ENCODE assay signal across 23 mouse cellular contexts in genomic region chr9:71160849-71161711, GRCm38 (mm10). TPM values are rescaled to one million over a fixed set of nuclear protein-coding genes. Genes with fewer than 3 reads are reported as not detected.
DNase-seq lines count a peak whose midpoint lies in the region; ATAC-seq and TF ChIP-seq lines count a peak whose summit lies in the region.
"Had no signal": no experiment of that assay in that cellular context is flagged by ENCODE, and none has a peak within 500 bp of the region (broad histone marks: within the 10 kb centered on the region; RNA-seq: fewer than 3 reads in every experiment).

No protein-coding gene starts in this region.

- peak overlapping the region; percentile 46 for H3K4me3 ChIP-seq in liver, postnatal 0 days (ENCODE audit: low read depth, low read length)
- H3K4me3 ChIP-seq: forebrain, embryonic 12.5 days; heart, embryonic 10.5 days; limb, embryonic 15.5 days; stomach, embryonic 15.5 days had no signal

- no peaks in the 10 kb centered on the region for H3K9me3 ChIP-seq in liver, postnatal 0 days (ENCODE audit: low read length)
- H3K9me3 ChIP-seq: forebrain, embryonic 12.5 days; heart, embryonic 10.5 days; limb, embryonic 15.5 days; stomach, embryonic 15.5 days had no signal

- peaks cover 87% of the 10 kb centered on the region for H3K4me1 ChIP-seq in liver, postnatal 0 days (ENCODE audit: insufficient read depth)
- H3K4me1 ChIP-seq: forebrain, embryonic 12.5 days; stomach, embryonic 15.5 days had no signal

- DNase-seq in kidney, postnatal 14 days: peak; percentile 17
- DNase-seq in kidney, adult 11 months: no peak
- DNase-seq in liver, postnatal 0 days: no peak
- no peak for DNase-seq in gastrocnemius, postnatal 25 days
- DNase-seq in layer of hippocampus, adult 9-11 months: no peak
- no peak for DNase-seq in B cell, adult 2 months
- DNase-seq: adrenal gland, postnatal 10 days; cerebellum, adult 11-12 months; cerebellum, postnatal 36 days; gastrocnemius, postnatal 36 days; layer of hippocampus, postnatal 36 days; lung, postnatal 14 days; retina, postnatal 1 day; thymus, adult 18-20 months; thymus, postnatal 4 days had no signal

- no peaks in the 10 kb centered on the region for H3K36me3 ChIP-seq in liver, postnatal 0 days (replicated peaks; ENCODE audit: insufficient read depth, low read length)
- H3K36me3 ChIP-seq: forebrain, embryonic 12.5 days; heart, embryonic 10.5 days; limb, embryonic 15.5 days; stomach, embryonic 15.5 days had no signal

- peak overlapping the region; percentile 71 for H3K4me2 ChIP-seq in liver, postnatal 0 days (ENCODE audit: low read depth, low read length)
- H3K4me2 ChIP-seq: forebrain, embryonic 12.5 days; limb, embryonic 15.5 days; stomach, embryonic 15.5 days had no signal

- no peak for TF ChIP-seq EP300 in liver, postnatal 0 days (IDR thresholded peaks at IDR 0.05; ENCODE audit: low read depth)

- WGBS in liver, postnatal 0 days (ENCODE audit: insufficient replicate concordance): 62% methylated on average over 13 of the region's 13 CpGs

- no peaks in the 10 kb centered on the region for H3K27me3 ChIP-seq in liver, postnatal 0 days (ENCODE audit: insufficient read depth, low read length)
- H3K27me3 ChIP-seq: forebrain, embryonic 12.5 days; limb, embryonic 15.5 days; Patski; stomach, embryonic 15.5 days had no signal

- H3K9ac ChIP-seq in liver, postnatal 0 days (replicated peaks): peak overlapping the region; percentile 55
- H3K9ac ChIP-seq: forebrain, embryonic 12.5 days; limb, embryonic 15.5 days; stomach, embryonic 15.5 days had no signal

- no peak for TF ChIP-seq CTCF in liver, postnatal 0 days (IDR thresholded peaks at IDR 0.05; ENCODE audit: low read depth)

- peak overlapping the region; percentile 92 for H3K27ac ChIP-seq in liver, postnatal 0 days (ENCODE audit: low read depth)
- H3K27ac ChIP-seq: forebrain, embryonic 12.5 days; heart, embryonic 10.5 days; limb, embryonic 15.5 days; stomach, embryonic 15.5 days had no signal

- ATAC-seq in granulocyte monocyte progenitor cell, adult 5-6 weeks (replicated peaks; ENCODE audit: poor library complexity, severe bottlenecking): peak; percentile 17; the same call in 1 of the 2 replicates
- no peak for ATAC-seq in liver, postnatal 0 days
- ATAC-seq: activated CD4-positive, CD25-positive, alpha-beta regulatory T cell, adult 4 months; Patski had no signal

RNA-seq across cellular contexts. Expression of gene Aqp9, which starts 7.4 kb away (rescaled TPM):
- total RNA-seq in granulocyte monocyte progenitor cell, adult 5-6 weeks (2014; fragmentation: Nextera tagmentation): 1.0 and 1.1 TPM in 2 replicates
- 0.52 and 1.4 TPM in 2 replicates for total RNA-seq in granulocyte monocyte progenitor cell, adult 5-6 weeks (2017)
- polyA plus RNA-seq in liver, postnatal 0 days (2015; fragmentation: Nextera tagmentation; extraction: Ambion mirVana): 70.9 and 75.4 TPM in 2 replicates
- total RNA-seq in gastrocnemius, postnatal 25 days (2021): under 1 TPM in 1 of 2 experiments, not detected in 1; 0.13 TPM
- polyA plus RNA-seq: hindbrain, embryonic 11.5 days had no signal

RNA-seq across cellular contexts. Expression of gene Aldh1a2, which starts 54.5 kb away (rescaled TPM):
- not detected in 2 replicates for total RNA-seq in granulocyte monocyte progenitor cell, adult 5-6 weeks (2014; fragmentation: Nextera tagmentation)
- not detected in 2 replicates for total RNA-seq in granulocyte monocyte progenitor cell, adult 5-6 weeks (2017)
- polyA plus RNA-seq in liver, postnatal 0 days (2015; fragmentation: Nextera tagmentation; extraction: Ambion mirVana): 0.51 and 0.63 TPM in 2 replicates
- total RNA-seq in gastrocnemius, postnatal 25 days (2021): 1 to 10 TPM; 3.1 to 5.9 TPM
- polyA plus RNA-seq: activated CD4-positive, CD25-positive, alpha-beta regulatory T cell, adult 4 months had no signal

Comparison
In these comparisons a context has a peak if more than half of its experiments do, and no peak if none do; other contexts are left out.
1. RNA of gene Aldh1a2, which starts 54.5 kb away (total RNA-seq): 3.1 to 5.9 TPM in gastrocnemius, postnatal 25 days; not detected in granulocyte monocyte progenitor cell, adult 5-6 weeks; every median in the first group is over 4 times any median in the second.